Mouse (Mus musculus): ENCODE measurements around the gene Zbtb12.
"Not testable (repeated sequence)": the region's sequence is repeated elsewhere in the genome, so short reads cannot be mapped to it uniquely, and the experiment has no call there.

The Zbtb12 gene

GRCm38 (mm10) chr17:34879336-34879879 is at the start of gene Zbtb12:
TSS of gene Zbtb12 (plus strand) at chr17:34879483.
- in situ Hi-C loops (cut with MboI; ENCODE audit: low sequenced_read_pairs): no loop called here

- in situ Hi-C loops (cut with MboI; ENCODE audit: low sequenced_read_pairs): not testable (repeated sequence)
These were observed 48.5 kb upstream of the Zbtb12 start for GRCm38 (mm10) chr17:34830776-34831175.

GRCm38 (mm10) chr17:34836155-34836855 is 43.0 kb upstream of the Zbtb12 start:
- in situ Hi-C loops (cut with MboI; ENCODE audit: low sequenced_read_pairs): no loop called here

- in situ Hi-C loops (cut with MboI; ENCODE audit: low sequenced_read_pairs): no loop called here
These were observed 42.4 kb upstream of the Zbtb12 start, which contains the start of the genes Stk19 and Dxo for GRCm38 (mm10) chr17:34836856-34837221. TSS of gene Stk19 (minus strand) at chr17:34836945. TSS of gene Dxo (plus strand) at chr17:34837019.

- in situ Hi-C loops (cut with MboI; ENCODE audit: low sequenced_read_pairs): no loop called here
These were observed 41.6 kb upstream of the Zbtb12 start for GRCm38 (mm10) chr17:34837464-34838324.

- in situ Hi-C loops (cut with MboI; ENCODE audit: low sequenced_read_pairs): no loop called here
These were observed 40.5 kb upstream of the Zbtb12 start for GRCm38 (mm10) chr17:34838785-34839184.

GRCm38 (mm10) chr17:34840736-34841307 is 38.5 kb upstream of the Zbtb12 start:
- in situ Hi-C loops (cut with MboI; ENCODE audit: low sequenced_read_pairs): no loop called here

DNA sequence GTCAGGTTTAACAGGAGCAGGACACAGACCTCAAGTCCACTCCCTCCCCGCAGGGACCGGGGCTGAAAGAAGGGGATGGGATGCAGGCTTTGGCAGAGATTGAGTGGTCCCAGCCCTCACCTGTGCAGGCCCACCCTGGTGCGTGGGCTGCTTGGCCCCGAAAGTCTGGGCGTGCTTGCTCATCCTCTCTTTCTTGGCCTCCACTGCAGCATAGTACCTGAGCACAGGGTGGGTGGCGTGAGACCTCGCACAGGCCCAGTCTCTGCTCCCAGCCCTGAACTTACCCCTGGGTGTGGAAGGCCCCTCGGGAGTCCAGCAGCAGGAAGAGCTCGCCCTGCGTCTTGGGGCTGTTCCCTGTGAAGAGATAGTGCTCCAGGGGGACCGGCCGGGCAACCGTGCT is 34.4 kb upstream of the Zbtb12 start:
- in situ Hi-C loops (cut with MboI; ENCODE audit: low sequenced_read_pairs): no loop called here

- in situ Hi-C loops (cut with MboI; ENCODE audit: low sequenced_read_pairs): no loop called here
These were observed 32.1 kb upstream of the Zbtb12 start for GRCm38 (mm10) chr17:34847192-34847591.

DNA sequence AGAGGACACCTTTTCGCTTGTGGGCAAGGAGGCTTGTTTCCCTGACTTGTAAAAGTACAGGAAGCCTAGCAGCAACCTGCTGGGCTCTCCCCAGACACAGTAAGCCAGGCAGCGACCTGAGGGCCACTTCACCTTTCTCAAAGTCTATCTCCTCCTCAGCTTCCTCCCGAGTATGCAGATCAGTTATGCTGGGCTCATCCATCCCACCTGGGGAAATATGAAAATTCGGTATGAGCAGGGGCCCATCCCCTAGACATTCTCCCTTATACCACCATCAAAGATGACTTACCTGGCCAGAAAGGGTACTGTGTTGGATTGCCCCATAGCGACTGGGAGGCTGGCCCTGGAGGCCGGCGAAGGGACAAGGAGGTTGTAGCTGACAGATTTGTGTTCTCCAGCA is 31.7 kb upstream of the Zbtb12 start:
- in situ Hi-C loops (cut with MboI; ENCODE audit: low sequenced_read_pairs): no loop called here

GRCm38 (mm10) chr17:34849722-34850516 is 29.4 kb upstream of the Zbtb12 start, which contains the start of the genes Skiv2l and Nelfe:
TSS of gene Skiv2l (minus strand) at chr17:34850210.
TSS of gene Nelfe (plus strand) at chr17:34850391.
- in situ Hi-C loops (cut with MboI; ENCODE audit: low sequenced_read_pairs): no loop called here

- in situ Hi-C loops (cut with MboI; ENCODE audit: low sequenced_read_pairs): no loop called here
These were observed 28.7 kb upstream of the Zbtb12 start for GRCm38 (mm10) chr17:34850517-34851125.

- in situ Hi-C loops (cut with MboI; ENCODE audit: low sequenced_read_pairs): no loop called here
These were observed 25.8 kb upstream of the Zbtb12 start for GRCm38 (mm10) chr17:34853511-34853910.

- in situ Hi-C loops (cut with MboI; ENCODE audit: low sequenced_read_pairs): loop anchor here (5.0 kb wide), 1 partner anchor 93 kb away; no protein-coding TSS in a partner anchor
These were observed 24.5 kb upstream of the Zbtb12 start for GRCm38 (mm10) chr17:34854761-34855160.

- in situ Hi-C loops (cut with MboI; ENCODE audit: low sequenced_read_pairs): loop anchor here (5.0 kb wide), 1 partner anchor 91 kb away; no protein-coding TSS in a partner anchor
These were observed 23.5 kb upstream of the Zbtb12 start for GRCm38 (mm10) chr17:34855825-34856224.

DNA sequence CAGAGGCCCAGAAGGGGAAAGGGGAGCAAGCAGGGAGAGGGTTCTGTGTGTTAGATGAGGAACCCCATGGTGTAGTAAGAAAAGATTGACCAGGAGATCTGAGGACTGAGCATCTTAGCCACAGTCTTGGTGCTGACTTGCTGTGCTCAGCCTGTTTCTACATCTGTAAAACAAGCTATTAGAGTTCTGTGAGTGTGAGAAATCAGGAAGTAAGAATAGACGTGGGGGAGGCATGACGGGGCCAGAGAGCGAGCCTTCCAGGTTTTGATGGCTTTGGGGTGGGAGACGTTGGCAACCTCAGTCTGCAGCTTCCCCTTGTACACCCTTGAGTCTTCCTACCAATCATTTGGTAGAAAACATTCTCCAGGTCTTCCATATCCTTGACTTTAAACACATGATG is 20.6 kb upstream of the Zbtb12 start:
- in situ Hi-C loops (cut with MboI; ENCODE audit: low sequenced_read_pairs): loop anchor here (5.0 kb wide), 1 partner anchor 89 kb away; no protein-coding TSS in a partner anchor

GRCm38 (mm10) chr17:34860514-34860913 is 18.8 kb upstream of the Zbtb12 start:
- in situ Hi-C loops (cut with MboI; ENCODE audit: low sequenced_read_pairs): no loop called here

DNA sequence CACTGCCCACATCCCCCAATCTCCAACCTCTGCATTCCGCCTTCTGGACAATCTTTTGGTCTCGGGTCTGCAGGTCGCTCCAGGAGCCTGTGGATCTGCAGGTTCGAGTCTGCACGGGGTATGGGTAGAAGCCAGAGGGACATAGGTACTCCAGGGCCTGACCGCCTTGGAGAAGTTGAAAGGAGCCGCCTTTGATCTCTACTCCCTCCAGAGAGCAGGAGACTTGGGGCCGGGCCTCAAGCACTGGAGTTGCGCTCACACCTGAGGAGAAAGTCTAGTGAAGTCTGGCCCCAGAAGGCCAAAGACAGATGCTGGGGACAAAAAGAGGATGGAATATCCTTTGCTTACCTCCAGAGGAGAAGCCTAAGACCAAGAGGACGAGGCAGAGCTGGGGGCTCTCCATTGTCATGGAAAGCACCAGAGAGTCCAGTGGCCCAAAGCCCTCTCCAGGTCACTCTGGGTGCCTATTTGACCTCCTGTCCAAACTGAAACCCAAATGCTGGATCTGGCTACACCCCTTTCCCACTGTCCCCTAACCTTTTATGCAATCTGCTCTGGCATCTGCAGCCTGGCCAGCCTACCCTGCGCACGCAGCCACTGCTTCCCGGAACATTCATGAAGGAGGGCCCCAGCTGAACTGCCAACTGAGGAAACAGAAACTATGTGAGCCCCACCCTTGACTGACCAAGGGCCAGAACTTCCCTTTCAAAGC is 17.4 kb upstream of the Zbtb12 start:
- in situ Hi-C loops (cut with MboI; ENCODE audit: low sequenced_read_pairs): no loop called here

GRCm38 (mm10) chr17:34862416-34863081 is 16.7 kb upstream of the Zbtb12 start, which contains the start of gene Cfb:
TSS of gene Cfb (minus strand) at chr17:34862518.
- in situ Hi-C loops (cut with MboI; ENCODE audit: low sequenced_read_pairs): no loop called here
